Mouse (Mus musculus) forebrain, embryonic 10.5 days (tissue): Measurements from ENCODE around the gene Ralb. TPM values are rescaled to one million over a fixed set of nuclear protein-coding genes. Genes with fewer than 3 reads are reported as not detected.

ENCODE experiments used
- DNase-seq: peaks from one replicate; pipeline ENCODE4 v3.0.0-alpha.2; 2017; ENCODE audit warnings: low spot score; ENCODE audit errors: extremely low spot score
- H3K27ac ChIP-seq: fragments of 300-500 bp; sonication (generic); 2 replicates; pipeline ENCODE4 v1.5.1; 2016; ENCODE audit warnings: mild to moderate bottlenecking
- H3K27me3 ChIP-seq: fragments of 300-500 bp; sonication (generic); 2 replicates; pipeline ENCODE4 v1.6.1; 2016; ENCODE audit warnings: mild to moderate bottlenecking; ENCODE audit not compliant: poor library complexity, severe bottlenecking
- H3K36me3 ChIP-seq: fragments of 300-500 bp; sonication (generic); replicated peaks from 2 replicates; pipeline ENCODE4 v1.6.1; 2016; ENCODE audit warnings: mild to moderate bottlenecking, moderate library complexity
- H3K4me1 ChIP-seq: fragments of 300-500 bp; sonication (generic); 2 replicates; pipeline ENCODE4 v1.6.1; 2016
- H3K4me3 ChIP-seq: fragments of 300-500 bp; sonication (generic); 2 replicates; pipeline ENCODE4 v1.5.1; 2016; ENCODE audit warnings: mild to moderate bottlenecking, moderate library complexity
- H3K9me3 ChIP-seq: fragments of 300-500 bp; sonication (generic); 2 replicates; pipeline ENCODE4 v1.6.1; 2016; ENCODE audit warnings: mild to moderate bottlenecking, moderate library complexity
- WGBS: fragments of 180-500 bp; shearing (Covaris S2); methylation state at CpG from one replicate; pipeline ENCODE4 v1.1.7; 2016; 5-methylcytosine and 5-hydroxymethylcytosine counted together
- polyA plus RNA-seq: library from polyadenylated mRNA; unstranded; fragments of >200 nt; fragmentation: Nextera tagmentation; extraction: Ambion mirVana; gene quantifications from 2 replicates; pipeline ENCODE4 v1.2.1, GENCODE M21; 2016

The Ralb gene
- polyA plus RNA-seq, 1 experiment from 2014 or later = 80.8 TPM

DNA sequence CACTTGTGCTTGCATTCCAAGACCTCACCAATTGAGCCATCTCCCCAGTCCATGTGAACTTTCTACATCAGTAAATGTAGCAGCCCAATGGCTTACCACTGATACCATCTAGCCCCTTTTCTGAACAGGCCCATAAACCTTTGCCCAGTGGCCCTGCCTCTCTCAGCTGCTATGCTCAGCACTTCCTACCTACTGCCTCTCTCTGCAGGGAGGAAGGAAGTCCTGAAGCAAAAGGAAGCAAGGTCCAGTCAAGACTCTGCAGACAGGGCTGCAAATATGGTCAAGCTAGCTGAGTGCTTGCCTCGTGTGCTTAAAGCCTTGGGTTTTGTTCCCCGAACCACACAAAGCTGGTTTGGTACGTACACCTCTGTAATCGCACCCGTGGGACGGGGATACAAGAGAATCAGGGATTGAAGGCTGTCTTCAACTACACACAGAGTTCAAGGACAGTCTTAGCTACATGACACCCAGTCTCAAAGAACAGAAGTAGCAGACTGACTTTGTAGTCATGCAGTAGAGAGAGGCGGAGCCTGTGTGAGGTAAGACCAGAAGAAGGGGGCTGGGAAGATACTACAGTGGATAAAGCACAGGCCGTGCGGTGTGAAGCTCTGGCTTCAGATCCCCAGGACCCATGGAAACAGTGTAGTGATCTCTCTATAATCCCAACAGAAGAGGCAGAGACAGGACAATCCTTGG is 5.9 kb downstream of the Ralb start:
- Histone ChIP-seq H3K4me1 (peaks cover 16% of the 10 kb centered on the region), H3K27ac (no peak overlapping the region), H3K4me3 (no peak overlapping the region), H3K27me3 (peaks cover 6% of the 10 kb centered on the region), H3K36me3 (peaks cover 3% of the 10 kb centered on the region), H3K9me3 (no peaks in the 10 kb centered on the region)
- WGBS = 88% methylated on average over 9 of the region's 9 CpGs
- no peak for DNase-seq

DNA sequence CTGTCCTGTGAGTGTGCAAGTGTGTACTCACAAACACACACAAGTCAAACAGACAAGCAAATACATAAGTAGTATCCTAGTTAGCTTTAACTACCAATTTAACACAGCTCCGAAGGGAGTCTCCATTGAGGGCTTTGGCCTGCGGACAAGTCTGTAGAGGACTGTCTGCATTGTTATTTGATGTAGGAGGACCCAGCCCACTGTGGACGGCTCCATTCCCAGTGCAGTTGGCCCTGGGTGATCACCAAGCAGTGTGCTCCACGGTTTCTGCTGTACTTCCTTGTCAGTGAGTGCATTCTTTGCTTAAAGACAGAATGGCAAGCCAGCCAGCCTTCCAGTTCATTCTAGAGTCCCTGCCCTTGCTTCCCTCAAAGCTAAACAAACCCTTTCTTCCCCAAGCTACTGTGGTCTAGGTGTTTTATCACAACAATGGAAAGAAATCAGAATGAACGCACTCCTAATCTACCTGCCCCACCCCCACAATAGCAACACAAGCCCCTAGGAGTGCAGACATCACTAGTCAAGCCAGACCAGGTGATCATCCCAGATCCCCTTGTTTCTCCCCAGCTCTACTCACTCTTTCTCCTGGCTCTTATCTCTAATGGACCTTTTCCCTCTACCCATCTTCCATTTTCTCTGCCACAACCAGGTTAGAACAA is 7.1 kb downstream of the Ralb start:
- Histone ChIP-seq H3K9me3 (no peaks in the 10 kb centered on the region), H3K4me3 (no peak overlapping the region), H3K36me3 (peaks cover 3% of the 10 kb centered on the region), H3K4me1 (peaks cover 5% of the 10 kb centered on the region; the same call in 1 of the 2 replicates), H3K27me3 (no peaks in the 10 kb centered on the region), H3K27ac (no peak overlapping the region)
- 76% methylated on average over 5 of the region's 5 CpGs for WGBS
- no peak for DNase-seq

DNA sequence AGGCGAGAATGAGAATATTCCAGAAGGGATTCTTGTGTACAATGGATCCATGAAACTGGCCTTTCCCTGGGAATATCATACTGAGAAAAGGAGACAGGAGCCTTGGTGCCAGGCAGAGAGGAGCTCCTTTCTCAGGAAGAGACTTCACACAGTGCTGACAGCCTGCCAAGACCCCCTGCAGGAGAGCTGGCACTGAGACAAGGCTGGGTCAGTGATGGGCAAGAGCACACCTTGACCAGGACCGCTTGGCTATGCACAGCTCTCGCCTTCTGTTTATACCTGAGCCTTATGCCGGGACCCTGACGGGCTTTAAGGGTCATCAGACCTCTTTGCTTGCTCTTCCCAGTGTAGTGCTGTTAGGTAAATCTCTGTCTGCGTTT is 9.2 kb downstream of the Ralb start:
- 94% methylated on average over 6 of the region's 6 CpGs for WGBS
- no peaks in the 10 kb centered on the region; the same call in none of the 2 replicates for H3K36me3 ChIP-seq
- H3K27ac ChIP-seq = no peak overlapping the region
- H3K27me3 ChIP-seq = no peaks in the 10 kb centered on the region
- H3K4me1 ChIP-seq = peaks cover 11% of the 10 kb centered on the region
- no peak for DNase-seq
- no peak overlapping the region for H3K4me3 ChIP-seq
- H3K9me3 ChIP-seq = no peaks in the 10 kb centered on the region

GRCm38 (mm10) chr1:119494712-119495395 is 9.7 kb downstream of the Ralb start:
- H3K4me1 ChIP-seq = peaks cover 11% of the 10 kb centered on the region
- H3K36me3 ChIP-seq = no peaks in the 10 kb centered on the region; the same call in 1 of the 2 replicates
- no peaks in the 10 kb centered on the region for H3K9me3 ChIP-seq
- H3K4me3 ChIP-seq = no peak overlapping the region
- no peak for DNase-seq
- WGBS = 94% methylated on average over 9 of the region's 9 CpGs
- H3K27ac ChIP-seq = no peak overlapping the region
- H3K27me3 ChIP-seq = no peaks in the 10 kb centered on the region

DNA sequence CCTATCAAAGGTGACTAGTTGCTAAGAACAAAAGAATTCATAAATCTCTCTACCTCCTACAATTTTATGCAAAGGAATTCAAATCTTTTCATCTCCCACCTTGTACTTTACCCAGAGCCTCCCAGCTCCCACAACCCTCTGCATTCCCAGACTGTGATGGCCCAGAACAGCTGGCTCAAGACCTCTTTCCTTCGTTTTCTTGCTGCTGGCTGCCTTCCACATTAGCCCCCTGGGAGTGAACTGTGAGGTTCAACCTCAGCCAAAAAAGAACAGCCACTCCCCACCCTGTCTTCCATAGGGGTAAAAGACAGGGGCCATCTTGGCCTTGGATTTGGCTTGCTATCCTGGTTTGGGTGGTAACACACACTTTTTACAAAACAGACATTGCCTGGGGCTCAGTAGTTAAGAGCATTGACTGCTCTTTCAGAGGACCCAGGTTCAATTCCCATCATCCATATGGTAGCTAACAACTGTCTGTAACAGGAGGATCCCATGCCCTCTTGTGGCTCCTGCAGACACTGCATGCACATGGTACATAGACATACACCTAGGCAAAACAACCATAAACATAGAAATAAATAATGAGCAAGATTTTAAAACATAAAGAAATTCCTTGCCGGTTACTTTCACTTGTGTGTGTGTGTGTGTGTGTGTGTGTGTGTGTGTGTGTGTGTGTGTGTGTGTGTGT is 10.4 kb downstream of the Ralb start:
- Histone ChIP-seq H3K27ac (no peak overlapping the region), H3K27me3 (no peaks in the 10 kb centered on the region), H3K36me3 (no peaks in the 10 kb centered on the region), H3K4me1 (peaks cover 11% of the 10 kb centered on the region), H3K4me3 (no peak overlapping the region), H3K9me3 (no peaks in the 10 kb centered on the region)
- no peak for DNase-seq
- WGBS = 88% methylated on average over 2 of the region's 2 CpGs

DNA sequence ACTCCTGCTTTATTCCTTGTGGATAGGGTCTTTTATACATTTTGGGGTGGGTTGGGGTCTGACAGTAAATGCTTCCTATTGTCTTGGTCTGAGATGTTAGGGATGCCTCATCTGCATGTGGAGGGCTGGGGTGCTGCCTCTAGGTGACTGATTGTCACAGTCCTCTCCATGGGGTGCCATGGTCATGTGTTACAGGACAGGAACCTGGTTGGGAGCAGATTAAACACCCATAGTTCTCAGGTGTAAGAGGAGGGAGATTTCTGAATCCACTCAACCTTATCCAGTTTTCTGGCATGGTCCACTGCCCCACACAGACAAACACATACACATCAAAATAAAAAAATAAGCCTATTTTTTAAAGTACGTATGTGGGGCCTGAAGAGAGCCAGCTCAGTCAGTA is 12.1 kb downstream of the Ralb start:
- no peak overlapping the region for H3K27ac ChIP-seq

DNA sequence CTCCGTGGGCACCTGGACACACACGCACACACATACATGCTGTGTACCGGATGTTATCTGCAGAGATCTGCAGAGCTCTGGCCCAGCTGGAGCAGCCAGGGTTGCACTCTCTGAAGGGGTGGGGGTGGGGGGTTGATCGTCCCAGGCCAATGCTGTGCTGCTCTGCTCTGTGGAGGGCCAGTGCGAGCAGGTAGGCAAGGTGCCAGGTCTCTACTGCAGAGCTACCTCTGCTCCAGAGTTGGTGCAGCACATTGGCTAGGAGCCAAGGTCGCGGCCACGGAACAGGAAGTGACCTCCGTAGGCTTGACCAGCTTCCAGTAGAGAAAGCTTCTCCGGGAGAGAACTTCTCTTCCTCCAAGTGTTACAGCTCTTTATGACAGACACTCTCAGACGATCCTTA is 12.5 kb downstream of the Ralb start:
- H3K4me3 ChIP-seq = no peak overlapping the region
- no peak overlapping the region for H3K27ac ChIP-seq
- no peaks in the 10 kb centered on the region for H3K27me3 ChIP-seq
- no peaks in the 10 kb centered on the region for H3K36me3 ChIP-seq
- no peak for DNase-seq
- H3K4me1 ChIP-seq = peaks cover 24% of the 10 kb centered on the region
- WGBS = 71% methylated on average over 11 of the region's 11 CpGs
- H3K9me3 ChIP-seq = no peaks in the 10 kb centered on the region

More for the DNA sequence above, 12.1 kb downstream of the Ralb start:
- no peak for DNase-seq
- no peaks in the 10 kb centered on the region for H3K36me3 ChIP-seq
- no peaks in the 10 kb centered on the region for H3K9me3 ChIP-seq
- 83% methylated on average over 1 of the region's 1 CpGs for WGBS
- H3K27me3 ChIP-seq = no peaks in the 10 kb centered on the region
- peaks cover 23% of the 10 kb centered on the region for H3K4me1 ChIP-seq
- H3K4me3 ChIP-seq = no peak overlapping the region

- H3K36me3 ChIP-seq = no peaks in the 10 kb centered on the region
- peaks cover 37% of the 10 kb centered on the region for H3K4me1 ChIP-seq
- no peak for DNase-seq
- no peak overlapping the region for H3K27ac ChIP-seq
- 71% methylated on average over 7 of the region's 7 CpGs for WGBS
- H3K4me3 ChIP-seq = no peak overlapping the region
- H3K27me3 ChIP-seq = no peaks in the 10 kb centered on the region
- H3K9me3 ChIP-seq = no peaks in the 10 kb centered on the region
These were observed 13.8 kb downstream of the Ralb start for GRCm38 (mm10) chr1:119490765-119491164.

- no peaks in the 10 kb centered on the region for H3K9me3 ChIP-seq
- no peaks in the 10 kb centered on the region; the same call in 1 of the 2 replicates for H3K36me3 ChIP-seq
- WGBS = 59% methylated on average over 10 of the region's 10 CpGs
- H3K4me1 ChIP-seq = peaks cover 43% of the 10 kb centered on the region
- H3K27ac ChIP-seq = no peak overlapping the region
- DNase-seq = no peak
- H3K4me3 ChIP-seq = no peak overlapping the region
- H3K27me3 ChIP-seq = no peaks in the 10 kb centered on the region
These were observed 16.5 kb downstream of the Ralb start for GRCm38 (mm10) chr1:119487917-119488590.

GRCm38 (mm10) chr1:119485825-119486224 is 18.8 kb downstream of the Ralb start:
- no peaks in the 10 kb centered on the region for H3K27me3 ChIP-seq
- WGBS = 2% methylated on average over 2 of the region's 2 CpGs
- peaks cover 35% of the 10 kb centered on the region for H3K4me1 ChIP-seq

GRCm38 (mm10) chr1:119484457-119484856 is 20.1 kb downstream of the Ralb start:
- WGBS = 57% methylated on average over 3 of the region's 3 CpGs
- DNase-seq = no peak
- no peaks in the 10 kb centered on the region for H3K9me3 ChIP-seq

More at GRCm38 (mm10) chr1:119485825-119486224, 18.8 kb downstream of the Ralb start:
- Histone ChIP-seq H3K4me3 (no peak overlapping the region), H3K36me3 (peaks cover 10% of the 10 kb centered on the region), H3K9me3 (no peaks in the 10 kb centered on the region), H3K27ac (no peak overlapping the region)
- DNase-seq = no peak

DNA sequence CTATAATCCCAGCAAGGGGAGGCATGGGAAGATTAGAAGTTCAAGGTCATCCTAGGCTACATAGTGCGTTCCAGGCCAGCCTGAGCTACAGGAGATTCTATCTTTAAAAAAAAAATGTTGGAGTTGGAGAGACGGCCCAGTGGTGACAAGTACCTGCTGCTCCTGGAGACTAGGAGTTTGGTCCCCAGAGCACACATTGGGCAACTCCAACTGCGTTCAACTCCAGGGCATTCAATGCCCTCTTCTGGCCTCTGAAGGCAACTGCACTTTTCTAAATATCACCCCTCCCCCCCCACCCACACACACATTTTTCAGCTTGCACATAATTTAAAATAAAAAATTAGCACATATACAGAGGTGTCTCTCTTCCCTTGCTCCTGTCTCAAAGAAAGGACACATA is 21.7 kb downstream of the Ralb start:
- peaks cover 10% of the 10 kb centered on the region for H3K36me3 ChIP-seq
- 66% methylated on average over 3 of the region's 3 CpGs for WGBS
- peaks cover 27% of the 10 kb centered on the region for H3K4me1 ChIP-seq
- no peak overlapping the region for H3K4me3 ChIP-seq
- no peaks in the 10 kb centered on the region for H3K9me3 ChIP-seq
- H3K27me3 ChIP-seq = no peaks in the 10 kb centered on the region
- DNase-seq = no peak
- no peak overlapping the region for H3K27ac ChIP-seq

More at GRCm38 (mm10) chr1:119484457-119484856, 20.1 kb downstream of the Ralb start:
- no peaks in the 10 kb centered on the region for H3K27me3 ChIP-seq
- H3K36me3 ChIP-seq = peaks cover 10% of the 10 kb centered on the region
- H3K27ac ChIP-seq = no peak overlapping the region
- H3K4me3 ChIP-seq = no peak overlapping the region
- H3K4me1 ChIP-seq = peaks cover 35% of the 10 kb centered on the region
